ENCODE assay signal across 23 mouse cellular contexts in genomic region chr10:48813796-48814195, GRCm38 (mm10).
DNase-seq lines count a peak whose midpoint lies in the region; ATAC-seq lines count a peak whose summit lies in the region.
"Had no signal": no experiment of that assay in that cellular context is flagged by ENCODE, and none has a peak within 500 bp of the region (broad histone marks: within the 10 kb centered on the region; RNA-seq: fewer than 3 reads in every experiment).

No protein-coding gene starts in this region.

- H3K4me2 ChIP-seq in heart, embryonic 11.5 days, result no peak overlapping the region
- no peak overlapping the region for H3K4me2 ChIP-seq in liver, embryonic 11.5 days

- no peaks in the 10 kb centered on the region for H3K36me3 ChIP-seq in heart, embryonic 11.5 days (ENCODE audit: control insufficient read depth, insufficient read depth, low read length)
- no peaks in the 10 kb centered on the region for H3K36me3 ChIP-seq in liver, embryonic 11.5 days (ENCODE audit: control insufficient read depth, insufficient read depth, low read length)
- H3K36me3 ChIP-seq: G1E had no signal

- ATAC-seq in heart, embryonic 11.5 days (replicated peaks; ENCODE audit: insufficient number of reproducible peaks, low FRiP score, low TSS enrichment), result no peak
- ATAC-seq in liver, embryonic 11.5 days (replicated peaks; ENCODE audit: low FRiP score), result no peak
- ATAC-seq: activated CD4-positive, CD25-positive, alpha-beta regulatory T cell, adult 4 months; CD4-positive, CD25-positive, alpha-beta regulatory T cell, adult 4 months; Patski had no signal

- H3K4me3 ChIP-seq in heart, embryonic 11.5 days (ENCODE audit: low read depth, low read length), result no peak overlapping the region
- no peak overlapping the region for H3K4me3 ChIP-seq in liver, embryonic 11.5 days (ENCODE audit: low read depth, low read length)

- no peaks in the 10 kb centered on the region for H3K4me1 ChIP-seq in heart, embryonic 11.5 days (ENCODE audit: control insufficient read depth, insufficient read depth, low read length)
- no peaks in the 10 kb centered on the region for H3K4me1 ChIP-seq in liver, embryonic 11.5 days (replicated peaks; ENCODE audit: control insufficient read depth, insufficient read depth, low read length)

- no peak overlapping the region for H3K27ac ChIP-seq in heart, embryonic 11.5 days (ENCODE audit: low read depth, low read length)
- no peak overlapping the region for H3K27ac ChIP-seq in liver, embryonic 11.5 days (ENCODE audit: low read depth, low read length)

- H3K9ac ChIP-seq in heart, embryonic 11.5 days (ENCODE audit: low read depth, low read length), result no peak overlapping the region
- no peak overlapping the region for H3K9ac ChIP-seq in liver, embryonic 11.5 days (ENCODE audit: low read depth, low read length)

- no peaks in the 10 kb centered on the region for H3K27me3 ChIP-seq in heart, embryonic 11.5 days (ENCODE audit: control insufficient read depth, insufficient read depth, low read length)
- no peaks in the 10 kb centered on the region for H3K27me3 ChIP-seq in liver, embryonic 11.5 days (replicated peaks; ENCODE audit: control insufficient read depth, insufficient read depth, low read length)
- H3K27me3 ChIP-seq: CH12.LX, Patski had no signal

- WGBS in heart, embryonic 11.5 days (ENCODE audit: insufficient replicate concordance), result 88% methylated on average over 2 of the region's 2 CpGs
- WGBS in liver, embryonic 11.5 days, result 79% methylated on average over 2 of the region's 2 CpGs

- H3K9me3 ChIP-seq in heart, embryonic 11.5 days (replicated peaks; ENCODE audit: control insufficient read depth, low read length), result no peaks in the 10 kb centered on the region
- no peaks in the 10 kb centered on the region for H3K9me3 ChIP-seq in liver, embryonic 11.5 days (ENCODE audit: control insufficient read depth, low read length)

- peak; percentile 23 for DNase-seq in heart, adult 11 months
- peak; percentile 59 for DNase-seq in 3T3-L1 (ENCODE audit: low read depth, low spot score)
- DNase-seq in NIH3T3 (ENCODE audit: low read depth), result peak; percentile 66
- DNase-seq in right cerebral cortex, adult 2 months (ENCODE audit: low spot score in 2 of 2), result no peak
- no peak for DNase-seq in liver, embryonic 11.5 days (ENCODE audit: low spot score)
- DNase-seq: adrenal gland, adult 2 months; adrenal gland, adult 8-10 months; adrenal gland, postnatal 10 days; adrenal gland, postnatal 14 days; adrenal gland, postnatal 25 days; adrenal gland, postnatal 36 days; B cell, adult 2 months; cerebellum, adult 11 months; cerebellum, adult 11-12 months; cerebellum, adult 18-20 months; cerebellum, adult 2 months; cerebellum, adult 8-10 months had no signal

Comparison
In these comparisons a context has a peak if more than half of its experiments do, and no peak if none do; other contexts are left out.
1. DNase-seq: peak in heart, adult 11 months (single experiment), 3T3-L1 (single experiment) and NIH3T3 (single experiment); none in right cerebral cortex, adult 2 months (0 of 2) and liver, embryonic 11.5 days (single experiment).